Mouse (Mus musculus) liver, embryonic 14.5 days (tissue): Measurements from ENCODE around the gene Slc12a6.
A peak's percentile ranks its signal among the peaks of the same experiment; 100 is the strongest.

Experiments
- CTCF ChIP-seq: IDR thresholded peaks from 2 replicates; pipeline ENCODE4 v1.5.1; 2016; ENCODE audit warnings: antibody characterized with exemption, low read depth, control low read depth
- EP300 ChIP-seq: IDR thresholded peaks from 2 replicates; pipeline ENCODE4 v1.6.1; 2016; ENCODE audit warnings: antibody characterized with exemption, low read depth

DNA sequence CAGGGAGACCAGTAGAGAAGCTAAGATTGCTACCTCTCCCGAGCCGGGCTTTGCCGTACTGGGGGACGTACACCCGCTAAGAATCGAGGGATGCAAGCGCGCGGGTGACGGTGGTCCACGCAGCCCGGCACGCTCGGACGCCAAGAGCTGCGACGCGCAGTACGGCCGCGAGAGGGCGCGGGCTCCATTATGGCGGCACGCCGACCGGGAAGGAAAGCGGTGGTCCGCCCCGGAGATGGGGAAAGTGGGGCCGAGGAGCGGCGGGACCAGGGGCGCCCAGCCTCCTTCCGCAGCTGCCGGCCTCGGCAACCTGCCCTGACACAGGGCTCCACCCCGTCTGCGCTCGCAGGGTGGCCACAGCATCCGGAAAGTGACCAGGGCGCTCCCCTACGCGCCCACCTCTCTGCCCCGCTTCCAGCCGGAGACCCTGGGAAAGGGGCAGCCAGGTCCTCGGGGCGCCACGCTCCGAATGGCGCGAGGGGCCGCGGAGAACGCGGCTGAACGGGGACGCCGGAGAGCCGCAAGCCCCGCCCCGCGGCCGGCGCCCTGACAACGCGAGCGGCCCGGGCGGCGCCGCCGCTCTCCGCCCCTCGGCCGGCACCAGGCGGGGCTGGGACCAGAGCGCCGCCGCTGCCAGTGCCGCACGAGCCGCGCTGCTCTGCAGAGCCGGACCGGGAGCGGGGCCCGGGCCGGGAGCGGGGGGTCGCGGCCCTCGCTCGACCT lies 26.3 kb upstream of the Slc12a6 start, which contains the start of gene Lpcat4:
- TF ChIP-seq CTCF (peak; percentile 87), EP300 (no peak)
